Mouse (Mus musculus) cerebellum, adult 2 months (tissue): ENCODE data around the gene Mobp. TPM values are rescaled to one million over a fixed set of nuclear protein-coding genes. Genes with fewer than 3 reads are reported as not detected.
A peak's percentile ranks its signal among the peaks of the same experiment; 100 is the strongest.

ENCODE experiments used
- DNase-seq, 2 experiments: peaks; one replicate each; pipeline ENCODE4 v3.0.0; 2021
- H3K27ac ChIP-seq: fragments of 200-500 bp; 2 replicates; pipeline ENCODE4 v1.5.1; 2012; ENCODE audit warnings: low read length, control low read depth, inconsistent platforms; ENCODE audit not compliant: insufficient read depth
- H3K27me3 ChIP-seq: fragments of 200-500 bp; 2 replicates; pipeline ENCODE4 v1.6.1; 2012; ENCODE audit warnings: inconsistent platforms, mild to moderate bottlenecking, low read length, moderate library complexity; ENCODE audit not compliant: control insufficient read depth, insufficient read depth
- H3K4me1 ChIP-seq: fragments of 200-500 bp; 2 replicates; pipeline ENCODE4 v1.6.1; 2011; ENCODE audit warnings: low read length; ENCODE audit not compliant: control insufficient read depth, insufficient read depth
- H3K4me3 ChIP-seq: fragments of 200-500 bp; replicated peaks from 2 replicates; pipeline ENCODE3; 2011; ENCODE audit warnings: mild to moderate bottlenecking, low read depth, low read length, control low read depth; ENCODE audit not compliant: insufficient read depth
- CTCF ChIP-seq: fragments of 200-500 bp; IDR thresholded peaks from 2 replicates; pipeline ENCODE4 v1.5.1; 2011; ENCODE audit warnings: low read depth, mild to moderate bottlenecking, control low read depth, low read length, moderate library complexity, borderline replicate concordance; ENCODE audit not compliant: insufficient read depth
- POLR2A ChIP-seq: fragments of 200-500 bp; IDR thresholded peaks from 2 replicates; pipeline ENCODE4 v1.6.1; 2011; ENCODE audit warnings: low read length, control low read depth, borderline replicate concordance; ENCODE audit not compliant: insufficient read depth
- WGBS: fragments of 180-500 bp; shearing (Covaris S2); methylation state at CpG from one replicate; pipeline ENCODE4 v1.1.7; 2018; 5-methylcytosine and 5-hydroxymethylcytosine counted together
- polyA plus RNA-seq: library from polyadenylated mRNA; depleted of rRNA; stranded (reverse); fragments of >200 nt; gene quantifications from 2 replicates; pipeline ENCODE4 v1.2.3, GENCODE M21; 2012; rRNA removed

The Mobp gene
- polyA plus RNA-seq, 1 experiment: 1,761 TPM

DNA sequence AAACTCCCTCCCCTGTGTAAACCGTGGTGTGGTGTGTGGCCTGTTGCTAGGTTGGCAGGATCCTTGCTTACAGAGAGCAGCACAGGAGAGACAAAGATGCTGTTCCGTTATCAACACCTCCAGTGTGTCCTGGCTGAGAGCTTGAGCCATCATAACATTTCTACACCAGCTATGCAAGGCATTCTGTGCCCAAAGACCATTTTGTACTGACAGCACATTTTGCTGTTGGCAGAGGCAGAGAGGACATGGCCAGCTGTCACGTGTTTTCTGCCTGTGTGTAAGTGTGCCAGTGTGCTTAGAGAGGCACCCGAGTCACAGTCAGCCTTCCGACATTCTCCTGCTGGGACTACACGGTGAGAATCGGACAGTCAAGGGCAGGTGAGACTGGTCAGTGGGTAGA is 52.2 kb downstream of the Mobp start:
- H3K27me3 ChIP-seq: no peaks in the 10 kb centered on the region
- H3K27ac ChIP-seq: no peak overlapping the region
- DNase-seq: no peak
- 25% methylated on average over 7 of the region's 7 CpGs for WGBS
- no peak overlapping the region for H3K4me3 ChIP-seq
- no peaks in the 10 kb centered on the region for H3K4me1 ChIP-seq
- TF ChIP-seq CTCF (no peak), POLR2A (no peak)

GRCm38 (mm10) chr9:120202683-120203082 is 53.2 kb downstream of the Mobp start:
- no peak overlapping the region for H3K27ac ChIP-seq
- 23% methylated on average over 12 of the region's 12 CpGs for WGBS

DNA sequence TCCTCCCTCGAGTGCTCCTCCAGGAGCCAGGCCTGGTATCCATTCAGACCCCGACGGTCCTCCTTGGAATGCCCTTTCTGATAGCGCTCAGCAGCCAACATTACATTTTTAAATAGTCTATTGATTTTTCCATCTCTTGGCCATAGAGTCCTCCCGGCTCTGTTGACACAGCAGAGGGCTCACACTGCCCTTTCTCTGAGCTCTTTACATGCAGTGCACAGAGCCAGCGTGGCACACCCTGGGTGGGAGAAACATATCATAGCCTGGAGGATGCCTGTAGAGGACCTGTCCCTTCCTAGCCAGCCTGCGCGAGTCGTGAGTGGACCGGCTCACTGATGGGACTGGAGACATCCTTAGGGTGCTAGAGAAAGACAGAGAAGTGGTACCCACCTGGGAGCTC is 54.4 kb downstream of the Mobp start:
- no peak overlapping the region for H3K4me3 ChIP-seq
- DNase-seq: no peak
- no peaks in the 10 kb centered on the region for H3K4me1 ChIP-seq
- TF ChIP-seq POLR2A (no peak), CTCF (no peak)
- no peaks in the 10 kb centered on the region for H3K27me3 ChIP-seq
- H3K27ac ChIP-seq: no peak overlapping the region
- 92% methylated on average over 10 of the region's 10 CpGs for WGBS

More at GRCm38 (mm10) chr9:120202683-120203082, 53.2 kb downstream of the Mobp start:
- Histone ChIP-seq H3K27me3 (no peaks in the 10 kb centered on the region), H3K4me1 (no peaks in the 10 kb centered on the region), H3K4me3 (no peak overlapping the region)
- TF ChIP-seq CTCF (peak; percentile 66), POLR2A (no peak)
- peak in 1 of 2 experiments; percentile 26 for DNase-seq

GRCm38 (mm10) chr9:120206897-120207296 is 57.4 kb downstream of the Mobp start:
- H3K4me3 ChIP-seq: no peak overlapping the region
- H3K27me3 ChIP-seq: no peaks in the 10 kb centered on the region
- no peak for DNase-seq
- H3K27ac ChIP-seq: no peak overlapping the region
- 22% methylated on average over 17 of the region's 17 CpGs for WGBS
- H3K4me1 ChIP-seq: no peaks in the 10 kb centered on the region
- TF ChIP-seq POLR2A (no peak), CTCF (no peak)

- no peaks in the 10 kb centered on the region for H3K27me3 ChIP-seq
- no peak for DNase-seq
- TF ChIP-seq POLR2A: no peak
- TF ChIP-seq CTCF: peak; percentile 49; the same call in 1 of the 2 replicates
- no peak overlapping the region for H3K27ac ChIP-seq
- no peaks in the 10 kb centered on the region for H3K4me1 ChIP-seq
- WGBS: 77% methylated on average over 4 of the region's 4 CpGs
- no peak overlapping the region for H3K4me3 ChIP-seq
These were observed 60.6 kb downstream of the Mobp start for GRCm38 (mm10) chr9:120210068-120210467.

DNA sequence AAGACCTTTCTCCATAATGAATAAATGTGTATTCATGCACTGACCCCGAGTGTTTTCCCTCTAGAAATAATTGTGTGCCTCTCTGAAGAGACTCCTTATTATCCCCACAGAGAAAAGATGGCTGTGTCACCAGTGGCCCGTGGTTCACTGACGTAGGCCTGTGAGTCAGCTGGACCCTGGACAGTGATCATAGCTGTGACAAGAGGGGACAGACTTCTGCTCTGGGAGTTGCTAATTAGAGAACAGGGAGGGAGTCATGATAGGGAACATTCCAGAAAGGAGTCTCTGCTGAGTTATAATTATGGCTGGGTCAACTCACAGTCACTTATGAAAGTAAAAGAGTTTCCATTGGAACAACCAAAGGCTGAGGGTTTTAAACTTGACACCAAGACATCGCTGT is 61.4 kb downstream of the Mobp start:
- TF ChIP-seq POLR2A (no peak), CTCF (no peak)
- H3K27me3 ChIP-seq: no peaks in the 10 kb centered on the region
- no peak overlapping the region for H3K4me3 ChIP-seq
- DNase-seq: no peak
- no peak overlapping the region for H3K27ac ChIP-seq
- WGBS: 68% methylated on average over 4 of the region's 4 CpGs
- no peaks in the 10 kb centered on the region for H3K4me1 ChIP-seq

GRCm38 (mm10) chr9:120212936-120213335 is 63.4 kb downstream of the Mobp start:
- Histone ChIP-seq H3K4me1 (no peaks in the 10 kb centered on the region), H3K27ac (no peak overlapping the region), H3K27me3 (no peaks in the 10 kb centered on the region), H3K4me3 (no peak overlapping the region)
- 72% methylated on average over 6 of the region's 6 CpGs for WGBS
- TF ChIP-seq POLR2A: no peak
- no peak for TF ChIP-seq CTCF
- DNase-seq: no peak

DNA sequence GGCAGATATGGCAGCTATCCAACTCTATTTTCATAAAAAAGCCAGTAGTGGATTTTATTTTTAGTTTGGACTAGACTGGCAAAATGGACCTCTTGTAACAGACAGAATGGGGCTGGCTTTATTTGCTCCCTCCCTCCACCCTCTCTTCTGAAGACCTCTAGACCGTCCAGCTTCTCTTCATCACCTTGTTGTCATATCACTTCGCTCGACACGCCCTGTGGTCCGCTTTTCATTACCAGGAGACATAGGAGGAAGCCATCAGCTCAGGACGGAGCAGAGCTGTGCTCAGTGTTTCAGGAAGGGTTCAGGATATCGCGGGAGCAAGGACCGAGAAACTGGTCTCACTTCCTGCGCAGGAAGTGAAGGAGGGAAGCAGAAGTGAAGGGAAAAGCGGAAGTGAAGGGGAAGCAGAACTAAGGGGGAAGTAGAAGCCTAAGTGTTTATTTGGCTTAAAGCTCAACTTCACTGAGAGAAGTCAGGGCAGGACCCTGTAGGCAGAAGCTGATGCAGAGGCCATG is 65.5 kb downstream of the Mobp start:
- DNase-seq: no peak
- 87% methylated on average over 11 of the region's 11 CpGs for WGBS
- no peak overlapping the region for H3K4me3 ChIP-seq

DNA sequence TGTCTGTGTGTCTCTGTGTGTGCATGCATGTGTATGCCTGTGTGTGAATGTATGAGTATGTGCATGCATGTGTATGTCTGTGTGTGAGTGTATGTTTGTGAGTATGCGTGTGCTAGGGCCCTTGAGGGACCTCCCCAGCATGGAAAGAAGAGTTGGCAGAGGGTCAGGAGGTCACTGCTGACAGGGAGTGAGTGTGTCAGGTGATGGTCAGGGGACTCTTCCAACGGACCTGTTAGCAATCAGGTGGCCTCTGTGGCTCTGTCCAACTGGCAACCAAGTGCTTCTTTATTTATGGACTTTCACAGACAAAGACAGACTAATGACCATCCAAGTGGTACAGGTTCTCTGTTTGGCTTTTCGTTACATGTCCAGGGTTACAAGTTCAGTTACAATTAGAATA is 69.9 kb downstream of the Mobp start:
- Histone ChIP-seq H3K4me3 (no peak overlapping the region), H3K27ac (no peak overlapping the region), H3K4me1 (no peaks in the 10 kb centered on the region; the same call in 1 of the 2 replicates), H3K27me3 (no peaks in the 10 kb centered on the region)
- DNase-seq: no peak
- TF ChIP-seq POLR2A: no peak
- no peak for TF ChIP-seq CTCF
- WGBS: 67% methylated on average over 3 of the region's 3 CpGs

More for the DNA sequence above, 65.5 kb downstream of the Mobp start:
- Histone ChIP-seq H3K27me3 (no peaks in the 10 kb centered on the region), H3K27ac (no peak overlapping the region), H3K4me1 (no peaks in the 10 kb centered on the region)
- TF ChIP-seq CTCF (no peak), POLR2A (no peak)

Other genes with a start within 250 kb of the Mobp start
- gene Gorasp1, start 212.1 kb upstream of the Mobp start, polyA plus RNA-seq: 22.1 and 23.6 TPM in 2 replicates
- gene Ttc21a, start 212.1 kb upstream of the Mobp start, polyA plus RNA-seq: 0.56 and 1.2 TPM in 2 replicates
- 11.1 and 12.6 TPM in 2 replicates for gene Csrnp1, start 165.0 kb upstream of the Mobp start, polyA plus RNA-seq
- gene Xirp1, start 126.1 kb upstream of the Mobp start, polyA plus RNA-seq: 0.03 and 0.05 TPM in 2 replicates
- 8.6 and 9.0 TPM in 2 replicates for gene Cx3cr1, start 79.8 kb upstream of the Mobp start, polyA plus RNA-seq
- not detected in 2 replicates for gene Ccr8, start 57.6 kb upstream of the Mobp start, polyA plus RNA-seq
- 30.3 and 30.5 TPM in 2 replicates for gene Slc25a38, start 39.3 kb upstream of the Mobp start, polyA plus RNA-seq
- 691 and 736 TPM in 2 replicates for gene Rpsa, start 22.0 kb upstream of the Mobp start, polyA plus RNA-seq
- 18.2 and 22.1 TPM in 2 replicates for gene Myrip, start 151.8 kb downstream of the Mobp start, polyA plus RNA-seq